Mouse (Mus musculus): ENCODE data around the gene Usp31. TPM values are rescaled to one million over a fixed set of nuclear protein-coding genes. Genes with fewer than 3 reads are reported as not detected.

The Usp31 gene
- polyA plus RNA-seq, 1 experiment from 2014 or later: 1.3 TPM

- Histone ChIP-seq H3K9me3 (replicated peaks) (no peaks in the 10 kb centered on the region), H3K4me1 (replicated peaks) (no peaks in the 10 kb centered on the region), H3K27ac (no peak overlapping the region), H3K9ac (no peak overlapping the region), H3K4me3 (no peak overlapping the region), H3K36me3 (no peaks in the 10 kb centered on the region), H3K4me2 (no peak overlapping the region), H3K27me3 (no peaks in the 10 kb centered on the region)
- WGBS: 83% methylated on average over 1 of the region's 1 CpGs
- no peak for ATAC-seq (replicated peaks; ENCODE audit: insufficient number of reproducible peaks, insufficient read depth, low FRiP score, low read depth)
Observed at GRCm38 (mm10) chr7:121594623-121595022, 112.4 kb downstream of the Usp31 start.

Other genes starting within 250 kb of the Usp31 start
- 0.25 and 0.77 TPM in 2 replicates for gene Scnn1g, start 27.2 kb upstream of the Usp31 start, polyA plus RNA-seq (2015; fragmentation: Nextera tagmentation; extraction: Ambion mirVana)
- 0.28 and 0.86 TPM in 2 replicates for gene Scnn1b, start 157.8 kb upstream of the Usp31 start, polyA plus RNA-seq (2015; fragmentation: Nextera tagmentation; extraction: Ambion mirVana)

All from heart, embryonic 15.5 days (tissue).